Mouse (Mus musculus) liver, postnatal 0 days (tissue): Measurements from ENCODE around the gene Wasl.

ENCODE experiments used
- CTCF ChIP-seq: sonication (generic); IDR thresholded peaks from 2 replicates; pipeline ENCODE4 v1.5.1; 2016; ENCODE audit warnings: antibody characterized with exemption, low read depth
- EP300 ChIP-seq: IDR thresholded peaks from 2 replicates; pipeline ENCODE4 v1.6.1; 2016; ENCODE audit warnings: antibody characterized with exemption, low read depth, mild to moderate bottlenecking

GRCm38 (mm10) chr6:24616746-24617145 lies 48.1 kb downstream of the Wasl start:
- no peak for TF ChIP-seq CTCF
- TF ChIP-seq EP300, result no peak
